Mouse (Mus musculus): ENCODE data around the gene Tmem200b.

DNA sequence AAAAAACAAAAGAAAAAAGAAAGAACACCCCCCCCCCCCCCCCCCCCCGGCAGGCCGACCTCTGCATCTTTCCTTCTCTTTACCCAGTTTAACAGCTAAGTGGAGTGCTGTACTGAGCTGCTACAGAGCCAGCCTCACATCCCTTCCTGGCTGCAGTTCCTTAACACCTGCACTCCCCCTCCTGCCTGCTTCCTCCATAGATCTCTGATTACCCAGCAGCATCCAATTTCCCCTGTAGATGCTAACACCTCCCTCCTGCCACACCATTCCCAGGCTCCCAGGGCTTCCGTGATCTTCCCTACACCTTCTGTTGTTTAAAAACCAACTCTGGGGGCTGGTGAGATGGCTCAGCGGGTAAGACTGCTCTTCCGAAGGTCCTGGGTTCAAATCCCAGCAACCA lies 10.1 kb upstream of the Tmem200b start:
- TF ChIP-seq CTCF (IDR thresholded peaks at IDR 0.05; ENCODE audit: control insufficient read depth, insufficient read depth, insufficient replicate concordance, low read depth, low read length) (no peak), POLR2A (IDR thresholded peaks at IDR 0.05; ENCODE audit: control insufficient read depth, low read depth, low read length) (no peak)
